Mouse (Mus musculus) cortical plate, adult 2 months (tissue): ENCODE results near the gene AW011738.

Experiments
- CTCF ChIP-seq: fragments of 200-500 bp; IDR thresholded peaks from 2 replicates; pipeline ENCODE4 v1.5.1; 2011; ENCODE audit warnings: mild to moderate bottlenecking, control low read depth, low read length; ENCODE audit not compliant: insufficient read depth; ENCODE audit errors: extremely low read depth
- POLR2A ChIP-seq: fragments of 200-500 bp; IDR thresholded peaks from 2 replicates; pipeline ENCODE4 v1.6.1; 2011; ENCODE audit warnings: mild to moderate bottlenecking, low read length, control low read depth; ENCODE audit not compliant: insufficient read depth; ENCODE audit errors: extremely low read depth

DNA sequence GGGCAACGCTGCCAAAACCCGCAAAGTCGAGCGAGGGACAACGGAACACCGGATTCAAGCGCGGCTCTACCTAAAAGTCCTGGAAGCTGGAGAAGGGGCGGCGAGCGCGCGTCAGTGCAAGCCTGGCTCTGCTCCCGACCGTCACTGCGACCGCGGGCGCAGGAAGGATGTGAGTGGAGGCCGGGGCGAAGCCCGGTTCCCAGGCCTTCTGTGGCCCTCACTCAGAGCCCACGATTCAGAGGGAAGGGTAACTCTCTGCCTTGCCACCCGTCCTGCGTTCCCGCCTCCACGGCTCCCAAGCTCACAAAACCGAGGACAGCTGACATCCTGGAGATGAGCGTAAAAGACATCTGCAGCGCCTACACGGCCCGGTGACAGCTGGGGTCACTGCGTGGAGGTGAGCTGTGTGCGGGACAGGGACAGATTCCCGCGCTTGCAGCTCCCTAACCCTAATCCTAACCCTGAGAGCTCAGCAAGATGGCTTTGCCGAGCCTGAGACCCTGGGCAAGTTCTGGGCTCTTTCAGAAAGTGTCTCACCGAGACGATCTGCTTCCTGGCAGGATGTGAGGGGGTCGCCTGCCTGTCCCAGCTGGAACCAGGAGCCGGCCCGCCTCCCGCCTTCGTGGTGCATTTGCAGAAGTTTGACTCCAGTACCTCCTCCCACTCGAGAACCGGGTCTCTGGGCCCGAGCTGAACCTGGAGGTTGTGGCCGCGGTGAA is 468 bp downstream of the AW011738 start:
- TF ChIP-seq POLR2A, result no peak
- no peak for TF ChIP-seq CTCF
